Mouse (Mus musculus) lung, embryonic 16.5 days (tissue): ENCODE data around the gene Pms2. TPM values are rescaled to one million over a fixed set of nuclear protein-coding genes. Genes with fewer than 3 reads are reported as not detected.
A peak's percentile ranks its signal among the peaks of the same experiment; 100 is the strongest.

Experiments
- ATAC-seq: fragments of 200-750 bp; cut with Nextera tagmentation; 2 replicates; pipeline ENCODE4 v1.8.0; 2017; ENCODE audit warnings: low read depth, mild to moderate bottlenecking, moderate library complexity
- H3K27ac ChIP-seq: fragments of 300-500 bp; sonication (generic); 2 replicates; pipeline ENCODE4 v1.5.1; 2014; ENCODE audit warnings: mild to moderate bottlenecking, control low read depth, low read length
- H3K27me3 ChIP-seq: fragments of 300-500 bp; sonication (generic); 2 replicates; pipeline ENCODE4 v1.6.1; 2014; ENCODE audit warnings: low read depth, low read length, mixed read lengths; ENCODE audit not compliant: control insufficient read depth, insufficient read depth
- H3K36me3 ChIP-seq: fragments of 300-500 bp; sonication (generic); 2 replicates; pipeline ENCODE4 v1.6.1; 2014; ENCODE audit warnings: low read length; ENCODE audit not compliant: control insufficient read depth, insufficient read depth
- H3K4me1 ChIP-seq: fragments of 300-500 bp; sonication (generic); replicated peaks from 2 replicates; pipeline ENCODE4 v1.6.1; 2014; ENCODE audit warnings: low read length, mixed read lengths; ENCODE audit not compliant: control insufficient read depth, insufficient read depth
- H3K4me2 ChIP-seq: fragments of 300-500 bp; sonication (generic); 2 replicates; pipeline ENCODE4 v1.6.1; 2014; ENCODE audit warnings: low read depth, low read length, control low read depth
- H3K4me3 ChIP-seq: fragments of 300-500 bp; sonication (generic); 2 replicates; pipeline ENCODE4 v1.5.1; 2014; ENCODE audit warnings: mild to moderate bottlenecking, low read length, control low read depth
- H3K9ac ChIP-seq: fragments of 300-500 bp; sonication (generic); 2 replicates; pipeline ENCODE4 v1.6.1; 2014; ENCODE audit warnings: low read length, control low read depth
- H3K9me3 ChIP-seq: fragments of 300-500 bp; sonication (generic); 2 replicates; pipeline ENCODE4 v1.6.1; 2016; ENCODE audit warnings: low read length; ENCODE audit not compliant: control insufficient read depth
- WGBS: fragments of 180-500 bp; shearing (Covaris S2); extraction: QIAGEN DNeasy Blood & Tissue Kit; methylation state at CpG from one replicate; pipeline ENCODE4 v1.1.7; 2014; 5-methylcytosine and 5-hydroxymethylcytosine counted together
- polyA plus RNA-seq: library from polyadenylated mRNA; unstranded; fragments of >200 nt; fragmentation: Nextera tagmentation; extraction: Ambion mirVana; gene quantifications from 2 replicates; pipeline ENCODE4 v1.2.1, GENCODE M21; 2015

The Pms2 gene
- polyA plus RNA-seq, 1 experiment from 2014 or later: 25.9 TPM

- Histone ChIP-seq H3K36me3 (no peaks in the 10 kb centered on the region), H3K27me3 (no peaks in the 10 kb centered on the region), H3K9me3 (no peaks in the 10 kb centered on the region), H3K4me3 (no peak overlapping the region), H3K4me2 (no peak overlapping the region), H3K4me1 (no peaks in the 10 kb centered on the region), H3K27ac (no peak overlapping the region), H3K9ac (no peak overlapping the region)
- no peak for ATAC-seq
- 36% methylated on average over 5 of the region's 5 CpGs for WGBS
These were observed 40.3 kb downstream of the Pms2 start for GRCm38 (mm10) chr5:143950016-143950415.

DNA sequence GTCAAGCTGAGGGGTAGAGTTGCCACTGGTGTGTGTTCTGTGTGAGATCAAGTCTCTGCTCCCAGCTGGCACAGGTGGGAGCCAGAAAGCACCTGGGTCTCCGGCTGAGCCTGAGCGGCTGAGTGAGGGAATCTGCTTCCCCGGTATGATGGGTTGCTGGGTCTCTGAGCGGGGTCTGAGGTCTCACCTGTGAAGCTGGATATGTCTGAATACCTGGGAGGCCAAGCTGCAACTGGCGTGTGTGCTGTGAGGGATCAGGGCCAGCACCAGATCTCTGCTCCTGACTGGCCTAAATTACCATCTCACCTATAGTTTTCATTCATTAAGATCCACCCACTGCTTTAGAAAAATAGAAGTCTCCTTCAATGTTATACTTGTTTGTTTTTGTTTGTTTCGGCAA lies 47.3 kb downstream of the Pms2 start:
- Histone ChIP-seq H3K4me2 (no peak overlapping the region), H3K9me3 (no peaks in the 10 kb centered on the region), H3K27me3 (no peaks in the 10 kb centered on the region), H3K4me3 (no peak overlapping the region), H3K4me1 (no peaks in the 10 kb centered on the region), H3K9ac (no peak overlapping the region), H3K36me3 (no peaks in the 10 kb centered on the region), H3K27ac (no peak overlapping the region)
- 91% methylated on average over 6 of the region's 6 CpGs for WGBS
- ATAC-seq: no peak

GRCm38 (mm10) chr5:143959551-143959950 lies 49.8 kb downstream of the Pms2 start:
- H3K27me3 ChIP-seq: no peaks in the 10 kb centered on the region
- H3K9ac ChIP-seq: no peak overlapping the region
- no peak overlapping the region for H3K4me2 ChIP-seq
- no peak overlapping the region for H3K4me3 ChIP-seq
- no peaks in the 10 kb centered on the region for H3K36me3 ChIP-seq
- no peak for ATAC-seq
- no peaks in the 10 kb centered on the region for H3K4me1 ChIP-seq
- H3K27ac ChIP-seq: no peak overlapping the region
- 87% methylated on average over 11 of the region's 11 CpGs for WGBS
- no peaks in the 10 kb centered on the region for H3K9me3 ChIP-seq

- H3K9ac ChIP-seq: no peak overlapping the region
- H3K4me1 ChIP-seq: no peaks in the 10 kb centered on the region
- no peaks in the 10 kb centered on the region for H3K27me3 ChIP-seq
- no peak overlapping the region for H3K27ac ChIP-seq
- H3K4me3 ChIP-seq: no peak overlapping the region
- H3K9me3 ChIP-seq: no peaks in the 10 kb centered on the region
- H3K4me2 ChIP-seq: no peak overlapping the region
- H3K36me3 ChIP-seq: no peaks in the 10 kb centered on the region
- WGBS: 86% methylated on average over 8 of the region's 8 CpGs
- no peak for ATAC-seq
These were observed 51.4 kb downstream of the Pms2 start for GRCm38 (mm10) chr5:143961176-143961575.

DNA sequence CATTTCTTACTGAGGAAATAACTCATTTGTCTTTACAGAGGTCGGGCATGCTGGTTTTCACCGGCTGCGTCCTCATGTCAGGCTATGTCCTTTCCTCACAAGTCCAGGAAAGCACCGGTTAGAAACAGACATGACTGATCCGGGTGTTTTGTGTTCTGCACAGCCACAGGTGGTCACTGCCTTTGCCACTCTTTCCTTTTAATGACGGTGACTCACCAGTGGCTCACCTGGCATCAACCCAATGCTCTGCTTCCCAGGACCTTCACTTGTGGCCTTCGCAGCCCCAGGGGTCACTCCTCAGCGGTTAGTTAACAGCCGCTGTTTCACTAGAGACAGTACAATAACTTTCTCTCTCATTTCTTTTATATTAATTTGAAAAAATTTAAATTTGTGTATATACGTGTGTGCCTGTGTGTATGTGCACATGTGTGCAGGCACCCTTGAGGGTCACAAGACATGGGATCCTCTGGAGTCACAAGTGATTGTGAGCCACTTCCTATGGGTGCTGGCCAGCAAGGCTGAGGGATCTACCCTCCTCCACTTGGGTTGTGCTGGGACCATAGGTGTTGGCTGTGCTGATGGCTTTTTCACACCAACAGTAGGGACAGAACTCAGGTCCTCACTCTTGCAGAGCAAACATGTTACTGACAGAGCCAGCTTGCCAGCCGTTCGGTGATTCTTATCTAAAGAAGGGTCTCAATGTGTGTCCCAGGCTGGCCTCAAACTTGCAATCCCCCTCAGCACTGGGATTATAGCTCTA lies 56.0 kb downstream of the Pms2 start:
- 70% methylated on average over 12 of the region's 12 CpGs for WGBS
- no peak overlapping the region for H3K4me2 ChIP-seq
- no peaks in the 10 kb centered on the region for H3K36me3 ChIP-seq
- no peak overlapping the region for H3K27ac ChIP-seq
- no peaks in the 10 kb centered on the region for H3K9me3 ChIP-seq
- no peak overlapping the region for H3K9ac ChIP-seq
- no peak overlapping the region for H3K4me3 ChIP-seq
- H3K27me3 ChIP-seq: no peaks in the 10 kb centered on the region
- ATAC-seq: no peak
- no peaks in the 10 kb centered on the region for H3K4me1 ChIP-seq

GRCm38 (mm10) chr5:143966671-143967070 lies 56.9 kb downstream of the Pms2 start:
- Histone ChIP-seq H3K27me3 (no peaks in the 10 kb centered on the region), H3K4me3 (no peak overlapping the region), H3K9me3 (0 out of 2 replicates have a peak, but pooled peaks cover 2% of the 10 kb centered on the region), H3K4me1 (no peaks in the 10 kb centered on the region), H3K36me3 (no peaks in the 10 kb centered on the region), H3K27ac (no peak overlapping the region), H3K9ac (no peak overlapping the region), H3K4me2 (no peak overlapping the region)
- no peak for ATAC-seq
- WGBS: 72% methylated on average over 12 of the region's 12 CpGs

DNA sequence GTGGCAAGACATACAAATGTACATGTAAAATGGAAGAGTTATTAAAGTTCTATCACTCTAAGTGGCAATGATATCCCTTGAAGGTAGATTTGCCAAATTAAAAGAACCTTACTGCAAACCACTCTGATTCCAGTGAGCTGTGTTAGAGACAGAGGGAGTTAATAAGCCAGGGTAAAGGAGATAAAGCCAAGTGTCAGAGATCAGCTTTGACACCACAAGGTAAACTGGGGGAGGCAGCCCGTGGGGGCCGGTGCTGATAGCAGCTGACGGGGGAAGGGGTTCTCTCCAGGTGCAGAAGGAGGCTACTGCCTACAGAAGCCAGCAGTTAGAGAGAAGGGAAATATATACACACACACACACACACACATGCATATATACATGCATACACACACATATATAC lies 62.9 kb downstream of the Pms2 start:
- no peak overlapping the region for H3K4me3 ChIP-seq
- H3K9me3 ChIP-seq: 0 out of 2 replicates have a peak, but pooled peaks cover 2% of the 10 kb centered on the region
- H3K9ac ChIP-seq: no peak overlapping the region
- H3K4me2 ChIP-seq: no peak overlapping the region
- no peak overlapping the region for H3K27ac ChIP-seq
- no peaks in the 10 kb centered on the region for H3K36me3 ChIP-seq
- H3K4me1 ChIP-seq: no peaks in the 10 kb centered on the region
- no peak for ATAC-seq
- WGBS: 53% methylated on average over 3 of the region's 3 CpGs
- no peaks in the 10 kb centered on the region for H3K27me3 ChIP-seq

DNA sequence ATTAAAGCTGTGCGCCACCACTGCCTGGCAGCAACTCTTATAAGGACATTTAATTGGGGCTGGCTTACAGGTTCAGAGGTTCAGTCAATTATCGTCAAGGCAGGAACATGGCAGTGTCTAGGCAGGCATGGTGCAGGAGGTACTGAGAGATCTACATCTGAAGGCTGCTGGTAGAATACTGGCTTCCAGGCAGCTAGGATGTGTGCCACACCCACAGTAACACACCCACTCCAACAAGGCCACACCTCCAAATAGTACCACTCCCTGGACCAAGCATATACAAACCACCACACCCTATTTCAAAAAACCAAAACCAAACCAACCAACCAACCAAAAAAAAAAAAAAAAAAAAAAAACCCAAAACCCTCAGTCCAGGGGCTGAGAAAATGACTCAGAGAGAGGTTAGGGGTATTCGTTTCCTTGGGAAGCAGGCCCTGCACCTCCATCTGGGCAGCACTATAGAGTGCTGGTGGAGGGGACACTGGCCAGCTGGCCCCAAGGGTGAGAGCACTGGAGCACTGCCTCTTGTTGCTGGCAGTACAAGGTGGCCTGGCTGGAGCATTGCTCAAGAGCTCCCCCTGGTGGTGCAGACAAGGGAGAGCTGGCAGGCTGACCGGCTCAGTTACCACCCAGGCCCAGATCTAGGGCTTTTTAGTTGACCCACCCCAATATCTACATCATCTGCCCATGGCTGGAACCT lies 65.3 kb downstream of the Pms2 start:
- Histone ChIP-seq H3K4me1 (no peaks in the 10 kb centered on the region), H3K9ac (no peak overlapping the region), H3K27me3 (no peaks in the 10 kb centered on the region), H3K4me3 (no peak overlapping the region), H3K36me3 (no peaks in the 10 kb centered on the region), H3K4me2 (no peak overlapping the region), H3K9me3 (0 out of 2 replicates have a peak, but pooled peaks cover 2% of the 10 kb centered on the region), H3K27ac (no peak overlapping the region)
- 42% methylated on average over 4 of the region's 4 CpGs for WGBS
- peak; percentile 78 for ATAC-seq

GRCm38 (mm10) chr5:143975631-143975933 lies 65.8 kb downstream of the Pms2 start:
- 33% methylated on average over 2 of the region's 2 CpGs for WGBS
- no peak overlapping the region for H3K9ac ChIP-seq

More at GRCm38 (mm10) chr5:143975631-143975933, 65.8 kb downstream of the Pms2 start:
- 0 out of 2 replicates have a peak, but pooled peaks cover 2% of the 10 kb centered on the region for H3K9me3 ChIP-seq
- no peak overlapping the region for H3K4me3 ChIP-seq
- no peak overlapping the region for H3K4me2 ChIP-seq
- no peaks in the 10 kb centered on the region for H3K36me3 ChIP-seq
- no peaks in the 10 kb centered on the region for H3K27me3 ChIP-seq
- H3K4me1 ChIP-seq: no peaks in the 10 kb centered on the region
- no peak overlapping the region for H3K27ac ChIP-seq
- 0 out of 2 replicates have a peak, but pooled peaks have one; percentile 31 for ATAC-seq
